Mouse (Mus musculus) liver, postnatal 0 days (tissue): ENCODE measurements around the gene D6Wsu163e. TPM values are rescaled to one million over a fixed set of nuclear protein-coding genes. Genes with fewer than 3 reads are reported as not detected.

Experiments
- ATAC-seq: fragments of 200-750 bp; cut with Nextera tagmentation; 2 replicates; pipeline ENCODE4 v1.8.0; 2017; ENCODE audit warnings: mild to moderate bottlenecking, moderate library complexity
- DNase-seq: peaks from one replicate; pipeline ENCODE4 v3.0.0-alpha.2; 2016
- H3K27ac ChIP-seq: fragments of 300-500 bp; sonication (generic); 2 replicates; pipeline ENCODE4 v1.5.1; 2014; ENCODE audit warnings: antibody characterized with exemption, moderate library complexity, mild to moderate bottlenecking, low read depth
- H3K27me3 ChIP-seq: fragments of 300-500 bp; sonication (generic); 2 replicates; pipeline ENCODE4 v1.6.1; 2014; ENCODE audit warnings: low read length, control low read depth, mixed read lengths; ENCODE audit not compliant: insufficient read depth
- H3K36me3 ChIP-seq: fragments of 300-500 bp; sonication (generic); replicated peaks from 2 replicates; pipeline ENCODE4 v1.6.1; 2014; ENCODE audit warnings: mild to moderate bottlenecking, control low read depth, low read length, moderate library complexity, mixed read lengths; ENCODE audit not compliant: insufficient read depth
- H3K4me1 ChIP-seq: fragments of 300-500 bp; sonication (generic); 2 replicates; pipeline ENCODE4 v1.6.1; 2014; ENCODE audit warnings: antibody characterized with exemption, mild to moderate bottlenecking, control low read depth; ENCODE audit not compliant: insufficient read depth
- H3K4me2 ChIP-seq: fragments of 300-500 bp; sonication (generic); 2 replicates; pipeline ENCODE4 v1.6.1; 2014; ENCODE audit warnings: low read depth, mild to moderate bottlenecking, low read length, moderate library complexity, mixed read lengths
- H3K4me3 ChIP-seq: fragments of 300-500 bp; sonication (generic); 2 replicates; pipeline ENCODE4 v1.5.1; 2014; ENCODE audit warnings: low read depth, low read length
- H3K9ac ChIP-seq: fragments of 300-500 bp; sonication (generic); replicated peaks from 2 replicates; pipeline ENCODE4 v1.6.1; 2014; ENCODE audit warnings: mild to moderate bottlenecking, moderate library complexity
- H3K9me3 ChIP-seq: fragments of 300-500 bp; sonication (generic); 2 replicates; pipeline ENCODE4 v1.6.1; 2016; ENCODE audit warnings: mild to moderate bottlenecking, control low read depth, low read length, mixed read lengths
- CTCF ChIP-seq: sonication (generic); IDR thresholded peaks from 2 replicates; pipeline ENCODE4 v1.5.1; 2016; ENCODE audit warnings: antibody characterized with exemption, low read depth
- EP300 ChIP-seq: IDR thresholded peaks from 2 replicates; pipeline ENCODE4 v1.6.1; 2016; ENCODE audit warnings: antibody characterized with exemption, low read depth, mild to moderate bottlenecking
- WGBS: fragments of 180-500 bp; shearing (Covaris S2); extraction: QIAGEN DNeasy Blood & Tissue Kit; methylation state at CpG from one replicate; pipeline ENCODE4 v1.1.7; 2014; ENCODE audit not compliant: insufficient replicate concordance; 5-methylcytosine and 5-hydroxymethylcytosine counted together
- polyA plus RNA-seq: library from polyadenylated mRNA; unstranded; fragments of >200 nt; fragmentation: Nextera tagmentation; extraction: Ambion mirVana; gene quantifications from 2 replicates; pipeline ENCODE4 v1.2.1, GENCODE M21; 2015

The D6Wsu163e gene
- polyA plus RNA-seq, result 8.4 and 10.2 TPM in 2 replicates

DNA sequence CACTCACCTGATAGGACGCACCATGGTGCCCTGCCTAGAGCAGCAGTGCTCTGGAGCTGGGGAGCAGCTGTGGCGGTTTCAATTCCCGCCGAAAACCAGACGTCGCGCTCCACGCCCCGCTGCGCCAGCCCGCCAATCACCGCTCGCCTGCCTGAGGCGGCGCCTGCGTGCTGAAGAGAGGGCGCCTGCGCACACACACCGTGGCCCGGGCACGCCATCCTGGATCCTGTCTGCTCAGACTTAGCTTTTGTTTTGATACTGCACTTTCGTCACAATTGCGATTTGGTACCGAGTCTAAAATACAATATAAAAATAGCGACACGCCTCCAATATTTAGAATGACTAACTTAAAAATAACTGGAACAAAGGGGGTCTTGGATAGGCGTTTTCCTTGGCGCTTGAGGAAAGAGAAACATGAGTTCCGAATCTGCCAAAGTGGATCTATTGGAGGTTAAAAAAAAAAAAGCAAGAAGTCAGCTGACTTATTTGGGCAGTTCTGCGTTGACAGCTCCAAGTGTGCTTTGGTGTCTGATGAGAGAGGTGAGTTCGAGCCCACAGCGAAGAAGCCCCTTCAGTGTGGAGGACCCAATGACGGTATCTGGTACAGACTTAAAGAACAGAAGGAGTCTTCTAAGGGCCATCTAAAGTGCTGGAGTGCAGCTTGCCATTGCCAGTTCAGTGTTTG is at the start of gene D6Wsu163e, which contains the start of gene Rad51ap1:
TSS of gene D6Wsu163e (plus strand) at position 476 of the 685 bp plus-strand sequence.
TSS of gene Rad51ap1 (minus strand) at position 101 of the 685 bp plus-strand sequence.
- under 1% methylated on average over 33 of the region's 33 CpGs for whole genome bisulfite sequencing
- ATAC-seq (peak; percentile 99), DNase-seq (peak; percentile 95)
- Histone ChIP-seq H3K4me3 (peak within 1 kb of the TSS; percentile 90), H3K9me3 (no peaks in the 10 kb centered on the region), H3K36me3 (peaks cover 14% of the 10 kb centered on the region), H3K27ac (peak within 1 kb of the TSS; percentile 64), H3K4me2 (peak within 1 kb of the TSS; percentile 97), H3K4me1 (peaks cover 14% of the 10 kb centered on the region), H3K27me3 (no peaks in the 10 kb centered on the region), H3K9ac (peak within 1 kb of the TSS; percentile 84)
- TF ChIP-seq EP300 (peak; percentile 86), CTCF (no peak; the same call in 1 of the 2 replicates)

DNA sequence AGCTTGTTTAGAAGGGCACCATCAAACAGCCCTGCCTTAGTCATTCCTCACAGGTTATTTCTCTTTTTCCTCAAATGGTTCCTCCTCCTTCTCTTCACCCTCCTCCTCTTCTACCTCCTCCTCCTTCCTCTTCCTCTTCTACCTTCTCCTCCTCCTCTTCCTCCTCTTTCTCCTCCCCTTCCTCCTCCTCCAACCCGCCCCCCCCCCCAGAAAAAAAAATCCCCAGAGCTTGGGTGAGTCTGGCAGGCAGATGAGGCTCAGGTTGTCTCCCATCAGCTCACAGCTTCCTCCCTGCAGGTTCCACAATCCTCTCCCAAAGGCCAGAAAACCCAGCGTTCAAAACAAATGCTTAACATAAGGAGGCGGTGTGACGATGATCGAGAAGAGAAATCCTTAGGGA is 32.4 kb upstream of the D6Wsu163e start:
- Histone ChIP-seq H3K9me3 (no peaks in the 10 kb centered on the region), H3K4me3 (no peak overlapping the region), H3K27ac (no peak overlapping the region), H3K27me3 (no peaks in the 10 kb centered on the region), H3K4me1 (no peaks in the 10 kb centered on the region), H3K4me2 (no peak overlapping the region), H3K9ac (no peak overlapping the region), H3K36me3 (no peaks in the 10 kb centered on the region)
- TF ChIP-seq CTCF, result no peak
- no peak for TF ChIP-seq EP300
- WGBS, result 66% methylated on average over 5 of the region's 5 CpGs
- DNase-seq, result no peak
- ATAC-seq, result no peak

DNA sequence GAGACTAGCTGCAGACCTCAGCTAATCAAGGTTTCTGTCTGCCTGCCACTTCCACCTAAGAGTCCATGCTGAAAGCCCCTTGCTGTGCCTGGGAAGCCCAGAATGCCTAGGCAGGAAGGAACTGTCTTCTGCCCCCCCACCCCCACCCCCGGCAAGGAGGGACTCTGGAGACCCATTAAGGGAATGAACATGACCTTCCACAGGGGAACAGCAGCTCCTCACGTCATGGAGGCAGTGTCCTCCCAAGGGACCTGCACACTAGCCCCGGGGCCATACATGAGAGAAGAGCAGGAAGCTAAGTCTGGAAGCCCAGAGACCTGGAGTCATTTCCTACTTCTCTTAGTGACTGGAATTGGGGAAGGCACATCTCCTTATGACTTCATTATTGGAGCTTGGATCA is 31.9 kb upstream of the D6Wsu163e start:
- no peak overlapping the region for H3K4me3 ChIP-seq
- WGBS, result 26% methylated on average over 3 of the region's 3 CpGs
- H3K9ac ChIP-seq, result no peak overlapping the region
- H3K4me1 ChIP-seq, result no peaks in the 10 kb centered on the region
- H3K36me3 ChIP-seq, result no peaks in the 10 kb centered on the region
- no peak for ATAC-seq
- TF ChIP-seq CTCF (no peak), EP300 (no peak)
- H3K27ac ChIP-seq, result no peak overlapping the region
- no peaks in the 10 kb centered on the region for H3K27me3 ChIP-seq
- H3K4me2 ChIP-seq, result no peak overlapping the region
- H3K9me3 ChIP-seq, result no peaks in the 10 kb centered on the region
- DNase-seq, result no peak

DNA sequence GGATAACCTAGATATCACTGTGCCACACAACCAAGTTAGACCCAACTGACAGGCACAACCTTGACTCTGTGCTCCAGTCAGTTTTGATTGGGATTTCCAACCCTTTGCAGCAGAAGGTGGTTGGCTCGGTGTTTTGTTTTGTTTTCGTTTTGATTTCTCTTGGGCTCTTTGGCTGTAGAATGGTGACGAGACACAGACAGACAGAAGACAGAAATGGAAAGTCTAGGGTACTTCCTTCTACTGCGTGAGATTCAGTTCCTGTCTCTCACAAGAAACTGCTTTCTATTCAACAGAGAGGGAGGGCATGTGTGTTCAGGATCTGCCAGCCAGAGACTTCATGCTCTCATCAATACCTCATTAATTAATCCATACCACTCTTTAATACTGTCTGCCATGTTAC is 29.0 kb upstream of the D6Wsu163e start:
- no peak overlapping the region for H3K4me3 ChIP-seq
- no peaks in the 10 kb centered on the region for H3K36me3 ChIP-seq
- TF ChIP-seq CTCF (no peak), EP300 (no peak)
- H3K9me3 ChIP-seq, result no peaks in the 10 kb centered on the region
- ATAC-seq (no peak), DNase-seq (no peak)
- no peak overlapping the region for H3K4me2 ChIP-seq
- no peak overlapping the region for H3K27ac ChIP-seq
- no peaks in the 10 kb centered on the region for H3K27me3 ChIP-seq
- H3K9ac ChIP-seq, result no peak overlapping the region
- WGBS, result 41% methylated on average over 4 of the region's 4 CpGs
- H3K4me1 ChIP-seq, result no peaks in the 10 kb centered on the region

DNA sequence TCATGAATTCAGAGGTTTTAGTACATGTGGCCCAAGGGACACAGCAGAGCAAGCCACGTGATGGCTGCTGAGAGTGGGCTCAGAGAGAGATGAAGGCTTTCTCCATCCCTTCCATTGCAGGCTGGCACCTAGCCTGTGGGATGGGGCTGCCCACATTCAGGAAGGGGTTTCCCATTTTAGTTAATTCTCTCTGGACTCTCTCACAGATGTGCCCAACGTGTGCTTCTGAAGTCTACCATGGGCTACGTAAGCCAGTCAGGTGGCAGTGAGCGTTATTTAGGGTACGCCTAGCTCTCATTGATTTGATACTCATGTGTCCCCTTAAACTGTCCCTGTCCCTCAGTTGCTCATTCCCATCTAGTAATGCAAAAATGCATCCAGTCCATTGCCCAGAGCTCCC is 24.8 kb upstream of the D6Wsu163e start:
- no peaks in the 10 kb centered on the region for H3K36me3 ChIP-seq
- no peak for ATAC-seq

DNA sequence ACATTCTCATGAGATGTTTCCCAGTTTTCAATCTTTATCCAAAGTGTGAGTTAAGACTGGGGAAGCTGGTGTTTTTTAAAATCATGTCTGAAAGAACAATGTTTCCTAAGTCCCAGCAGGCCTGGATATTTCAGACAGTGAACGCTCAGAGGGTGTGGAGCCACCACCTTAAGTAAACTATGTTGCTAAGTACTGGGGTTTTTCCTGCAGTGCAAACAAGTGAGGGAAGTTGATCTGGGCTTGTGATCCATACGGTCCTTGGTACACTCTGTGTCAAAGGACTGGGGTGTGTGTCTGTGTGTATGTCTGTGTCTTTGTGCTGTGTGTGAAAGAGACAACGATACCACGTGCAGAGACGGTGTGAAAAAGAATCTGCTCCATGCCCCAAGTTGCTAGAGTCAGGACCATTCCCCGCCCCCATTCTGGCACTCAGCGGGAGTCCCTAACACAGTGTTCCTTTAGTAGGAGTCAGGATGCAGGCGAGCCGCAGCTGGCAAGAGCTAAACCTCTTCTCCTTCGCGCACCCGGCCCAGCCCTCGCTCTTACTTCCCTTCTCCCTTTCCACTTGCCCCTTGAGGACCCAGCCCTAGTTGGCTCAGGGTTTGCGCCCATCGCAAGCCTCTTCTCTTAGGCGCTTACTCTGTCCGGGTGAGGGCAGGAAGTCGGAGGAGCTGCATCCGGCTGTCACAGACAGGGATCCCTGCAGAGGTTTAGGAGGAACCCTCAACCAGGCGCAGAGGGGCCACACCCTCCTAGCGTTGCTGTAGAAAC is 18.5 kb upstream of the D6Wsu163e start, which contains the start of gene Dyrk4:
TSS of gene Dyrk4 (minus strand) at position 729 of the 771 bp plus-strand sequence.
- Histone ChIP-seq H3K4me1 (peaks cover 8% of the 10 kb centered on the region), H3K4me2 (peak within 1 kb of the TSS; percentile 49; the same call in 1 of the 2 replicates), H3K4me3 (no peak within 1 kb of the TSS), H3K27me3 (no peaks in the 10 kb centered on the region), H3K27ac (no peak within 1 kb of the TSS), H3K9ac (no peak within 1 kb of the TSS), H3K36me3 (peaks cover 38% of the 10 kb centered on the region), H3K9me3 (no peaks in the 10 kb centered on the region)
- TF ChIP-seq CTCF, result no peak
- TF ChIP-seq EP300, result no peak
- WGBS, result 25% methylated on average over 21 of the region's 21 CpGs
- DNase-seq, result peak; percentile 21
- no peak for ATAC-seq

More for the DNA sequence above, 24.8 kb upstream of the D6Wsu163e start:
- DNase-seq, result no peak
- Histone ChIP-seq H3K27ac (no peak overlapping the region), H3K9me3 (no peaks in the 10 kb centered on the region), H3K27me3 (0 out of 2 replicates have a peak, but pooled peaks cover 3% of the 10 kb centered on the region), H3K4me3 (no peak overlapping the region), H3K9ac (no peak overlapping the region), H3K4me1 (no peaks in the 10 kb centered on the region), H3K4me2 (no peak overlapping the region)
- WGBS, result 75% methylated on average over 5 of the region's 5 CpGs
- TF ChIP-seq CTCF (no peak), EP300 (no peak)
